Comparison of ENCODE assay signal across 29 mouse cellular contexts in the genomic region with DNA sequence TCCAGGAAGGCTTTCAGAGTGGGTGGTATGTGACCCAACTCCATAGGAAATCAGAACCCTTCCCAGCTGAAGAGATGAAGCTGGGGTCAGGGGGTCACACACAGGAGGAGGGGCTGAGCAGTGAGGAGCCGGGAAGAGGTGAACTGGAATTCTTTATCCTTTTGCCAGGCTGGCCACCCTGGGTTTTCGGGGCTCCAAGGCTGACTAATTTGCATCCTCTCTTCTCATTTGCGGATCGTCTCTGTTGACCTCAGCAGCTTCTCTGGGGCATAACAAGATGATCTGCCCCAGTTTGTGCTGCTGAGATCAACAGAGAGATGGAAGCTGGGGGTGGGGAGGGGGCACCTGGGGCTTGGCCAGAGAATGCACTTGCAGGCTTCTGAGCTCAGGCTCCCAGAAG. TPM values are rescaled to one million over a fixed set of nuclear protein-coding genes. Genes with fewer than 3 reads are reported as not detected.
DNase-seq lines count a peak whose midpoint lies in the region; ATAC-seq lines count a peak whose summit lies in the region.
"Had no signal": no experiment of that assay in that cellular context is flagged by ENCODE, and none has a peak within 500 bp of the region (broad histone marks: within the 10 kb centered on the region; RNA-seq: fewer than 3 reads in every experiment).

No protein-coding gene starts in this region.

- DNase-seq in heart, embryonic 10.5 days (ENCODE audit: low spot score), result no peak
- DNase-seq in heart, postnatal 4 days, result no peak
- no peak for DNase-seq in midbrain, embryonic 11.5 days (ENCODE audit: low spot score, missing footprints)
- DNase-seq in midbrain, embryonic 14.5 days, result no peak
- peak; percentile 47 for DNase-seq in embryonic facial prominence, embryonic 10.5 days (ENCODE audit: low spot score)
- DNase-seq in retina, embryonic 14.5 days (ENCODE audit: low spot score), result peak; percentile 54
- no peak for DNase-seq in kidney, postnatal 14 days
- DNase-seq in urinary bladder, postnatal 14 days (ENCODE audit: low spot score), result no peak
- DNase-seq: adrenal gland, postnatal 36 days; cerebellum, adult 11 months; cerebellum, adult 9-11 months; gastrocnemius, postnatal 25 days; heart, adult 2 months; kidney, adult 8-10 months; kidney, postnatal 10 days; left cerebral cortex, postnatal 4 days; liver; right cerebral cortex, postnatal 25 days; spleen, adult 18-20 months; thymus, postnatal 14 days had no signal

- no peak overlapping the region for H3K4me3 ChIP-seq in heart, embryonic 10.5 days
- no peak overlapping the region for H3K4me3 ChIP-seq in midbrain, embryonic 11.5 days (ENCODE audit: low read depth, low read length)
- no peak overlapping the region for H3K4me3 ChIP-seq in midbrain, embryonic 14.5 days (replicated peaks; ENCODE audit: low read depth, low read length)
- no peak overlapping the region for H3K4me3 ChIP-seq in embryonic facial prominence, embryonic 10.5 days
- H3K4me3 ChIP-seq: embryonic facial prominence, embryonic 15.5 days; heart, adult 2 months; heart, embryonic 15.5 days; intestine, embryonic 15.5 days; liver, embryonic 15.5 days had no signal

- WGBS in heart, embryonic 10.5 days, result 15% methylated on average over 4 of the region's 4 CpGs
- 1% methylated on average over 4 of the region's 4 CpGs for WGBS in midbrain, embryonic 11.5 days
- 2% methylated on average over 4 of the region's 4 CpGs for WGBS in midbrain, embryonic 14.5 days
- 5% methylated on average over 4 of the region's 4 CpGs for WGBS in embryonic facial prominence, embryonic 10.5 days

- no peaks in the 10 kb centered on the region for H3K27me3 ChIP-seq in heart, embryonic 10.5 days (ENCODE audit: insufficient read depth, poor library complexity, severe bottlenecking)
- no peaks in the 10 kb centered on the region for H3K27me3 ChIP-seq in midbrain, embryonic 11.5 days (ENCODE audit: control insufficient read depth, insufficient read depth, low read length)
- H3K27me3 ChIP-seq in midbrain, embryonic 14.5 days (ENCODE audit: control insufficient read depth, insufficient read depth, low read length), result no peaks in the 10 kb centered on the region
- H3K27me3 ChIP-seq in embryonic facial prominence, embryonic 10.5 days (replicated peaks; ENCODE audit: low read depth, poor library complexity, severe bottlenecking), result no peaks in the 10 kb centered on the region; the same call in 1 of the 2 replicates
- H3K27me3 ChIP-seq: embryonic facial prominence, embryonic 15.5 days; heart, embryonic 15.5 days; intestine, embryonic 15.5 days; liver, embryonic 15.5 days had no signal

- peaks cover 16% of the 10 kb centered on the region for H3K36me3 ChIP-seq in heart, embryonic 10.5 days
- no peaks in the 10 kb centered on the region for H3K36me3 ChIP-seq in midbrain, embryonic 11.5 days (ENCODE audit: control insufficient read depth, insufficient read depth, low read length)
- H3K36me3 ChIP-seq in midbrain, embryonic 14.5 days (ENCODE audit: control insufficient read depth, insufficient read depth, low read length), result peaks cover 14% of the 10 kb centered on the region
- H3K36me3 ChIP-seq in embryonic facial prominence, embryonic 10.5 days (replicated peaks), result peaks cover 9% of the 10 kb centered on the region
- H3K36me3 ChIP-seq: embryonic facial prominence, embryonic 15.5 days; heart, embryonic 15.5 days; intestine, embryonic 15.5 days; liver, embryonic 15.5 days had no signal

- no peaks in the 10 kb centered on the region for H3K9me3 ChIP-seq in heart, embryonic 10.5 days
- H3K9me3 ChIP-seq in midbrain, embryonic 11.5 days (ENCODE audit: control insufficient read depth, low read length), result no peaks in the 10 kb centered on the region
- H3K9me3 ChIP-seq in midbrain, embryonic 14.5 days (ENCODE audit: control insufficient read depth, low read length), result no peaks in the 10 kb centered on the region
- H3K9me3 ChIP-seq in embryonic facial prominence, embryonic 10.5 days, result no peaks in the 10 kb centered on the region
- H3K9me3 ChIP-seq: embryonic facial prominence, embryonic 15.5 days; heart, embryonic 15.5 days; intestine, embryonic 15.5 days; liver, embryonic 15.5 days had no signal

- H3K9ac ChIP-seq in midbrain, embryonic 11.5 days (ENCODE audit: low read length), result 0 out of 2 replicates have a peak overlapping the region, but pooled peaks have one; percentile 10
- H3K9ac ChIP-seq in midbrain, embryonic 14.5 days (replicated peaks; ENCODE audit: low read length), result no peak overlapping the region
- H3K9ac ChIP-seq: embryonic facial prominence, embryonic 15.5 days; heart, embryonic 15.5 days; intestine, embryonic 15.5 days; liver, embryonic 15.5 days had no signal

- H3K27ac ChIP-seq in heart, embryonic 10.5 days, result peak overlapping the region; percentile 42
- H3K27ac ChIP-seq in midbrain, embryonic 11.5 days (ENCODE audit: low read depth, low read length), result no peak overlapping the region
- no peak overlapping the region for H3K27ac ChIP-seq in midbrain, embryonic 14.5 days (replicated peaks; ENCODE audit: low read depth, low read length)
- H3K27ac ChIP-seq in embryonic facial prominence, embryonic 10.5 days (replicated peaks), result peak overlapping the region; percentile 8
- H3K27ac ChIP-seq: embryonic facial prominence, embryonic 15.5 days; heart, adult 2 months; heart, embryonic 15.5 days; intestine, embryonic 15.5 days; liver, embryonic 15.5 days; macrophage had no signal

- H3K4me1 ChIP-seq in heart, embryonic 10.5 days, result peaks cover 78% of the 10 kb centered on the region
- H3K4me1 ChIP-seq in midbrain, embryonic 11.5 days (ENCODE audit: control insufficient read depth, insufficient read depth, low read length), result peaks cover 18% of the 10 kb centered on the region
- peaks cover 31% of the 10 kb centered on the region for H3K4me1 ChIP-seq in midbrain, embryonic 14.5 days (ENCODE audit: control insufficient read depth, insufficient read depth, low read length)
- H3K4me1 ChIP-seq in embryonic facial prominence, embryonic 10.5 days, result peaks cover 77% of the 10 kb centered on the region

- no peak for ATAC-seq in midbrain, embryonic 11.5 days (ENCODE audit: low FRiP score)
- no peak for ATAC-seq in midbrain, embryonic 14.5 days (ENCODE audit: low FRiP score, low TSS enrichment)
- ATAC-seq: forebrain, embryonic 16.5 days; intestine, embryonic 15.5 days; lung, postnatal 0 days had no signal

- H3K4me2 ChIP-seq in midbrain, embryonic 11.5 days, result no peak overlapping the region
- H3K4me2 ChIP-seq in midbrain, embryonic 14.5 days (ENCODE audit: low read length), result no peak overlapping the region
- H3K4me2 ChIP-seq: embryonic facial prominence, embryonic 15.5 days; heart, embryonic 15.5 days; intestine, embryonic 15.5 days; liver, embryonic 15.5 days had no signal

RNA-seq across cellular contexts. Expression of a gene that starts 29.3 kb away (rescaled TPM):
- 0.52 and 1.1 TPM in 2 replicates for polyA plus RNA-seq in heart, embryonic 10.5 days (2016; fragmentation: Nextera tagmentation; extraction: Ambion mirVana)
- 1 to 10 TPM; 1.3 to 1.4 TPM for total RNA-seq in heart, postnatal 4 days (2021)
- 22.5 and 22.9 TPM in 2 replicates for polyA plus RNA-seq in midbrain, embryonic 11.5 days (2014; fragmentation: Nextera tagmentation; extraction: Ambion mirVana)
- polyA plus RNA-seq in midbrain, embryonic 14.5 days (2014; fragmentation: Nextera tagmentation; extraction: Ambion mirVana), result 10.7 and 11.6 TPM in 2 replicates
- 1.4 and 2.3 TPM in 2 replicates for polyA plus RNA-seq in embryonic facial prominence, embryonic 10.5 days (2016; fragmentation: Nextera tagmentation; extraction: Ambion mirVana)
- total RNA-seq: common myeloid progenitor, adult 5-6 weeks; gastrocnemius, postnatal 25 days; hematopoietic stem cell, adult 5-6 weeks had no signal
- polyA plus RNA-seq: macrophage had no signal

RNA-seq across cellular contexts. Expression of a gene that starts 47.0 kb away (rescaled TPM):
- 517 and 596 TPM in 2 replicates for polyA plus RNA-seq in heart, embryonic 10.5 days (2016; fragmentation: Nextera tagmentation; extraction: Ambion mirVana)
- total RNA-seq in heart, postnatal 4 days (2021), result 100 to 1,000 TPM; 440 to 487 TPM
- 716 and 724 TPM in 2 replicates for polyA plus RNA-seq in midbrain, embryonic 11.5 days (2014; fragmentation: Nextera tagmentation; extraction: Ambion mirVana)
- 488 and 521 TPM in 2 replicates for polyA plus RNA-seq in midbrain, embryonic 14.5 days (2014; fragmentation: Nextera tagmentation; extraction: Ambion mirVana)
- 769 and 805 TPM in 2 replicates for polyA plus RNA-seq in embryonic facial prominence, embryonic 10.5 days (2016; fragmentation: Nextera tagmentation; extraction: Ambion mirVana)

RNA-seq across cellular contexts. Expression of a gene that starts 55.3 kb away (rescaled TPM):
- polyA plus RNA-seq in heart, embryonic 10.5 days (2016; fragmentation: Nextera tagmentation; extraction: Ambion mirVana), result 24.2 and 31.6 TPM in 2 replicates
- total RNA-seq in heart, postnatal 4 days (2021), result 10 to 100 TPM; 40.7 to 42.6 TPM
- polyA plus RNA-seq in midbrain, embryonic 11.5 days (2014; fragmentation: Nextera tagmentation; extraction: Ambion mirVana), result 16.2 and 16.7 TPM in 2 replicates
- 38.9 and 40.0 TPM in 2 replicates for polyA plus RNA-seq in midbrain, embryonic 14.5 days (2014; fragmentation: Nextera tagmentation; extraction: Ambion mirVana)
- 21.4 TPM in 2 replicates for polyA plus RNA-seq in embryonic facial prominence, embryonic 10.5 days (2016; fragmentation: Nextera tagmentation; extraction: Ambion mirVana)
- total RNA-seq: common myeloid progenitor, adult 5-6 weeks had no signal

Comparison
In these comparisons a context has a peak if more than half of its experiments do, and no peak if none do; other contexts are left out.
1. DNase-seq: peak in embryonic facial prominence, embryonic 10.5 days (single experiment) and retina, embryonic 14.5 days (single experiment); none in heart, embryonic 10.5 days (single experiment), heart, postnatal 4 days (single experiment), midbrain, embryonic 11.5 days (single experiment), midbrain, embryonic 14.5 days (single experiment), kidney, postnatal 14 days (single experiment) and urinary bladder, postnatal 14 days (single experiment).
2. H3K27ac ChIP-seq: peak in heart, embryonic 10.5 days (single experiment) and embryonic facial prominence, embryonic 10.5 days (single experiment); none in midbrain, embryonic 11.5 days (single experiment) and midbrain, embryonic 14.5 days (single experiment).